Mouse (Mus musculus) lung, embryonic 16.5 days (tissue): ENCODE measurements at regions not wholly inside any gene's neighbourhood (a gene's known extent, or its start where the extent isn't known, plus 50 kb on each side); places are given as distances from the start of the nearest gene placed in this dataset.

Experiments
- ATAC-seq: fragments of 200-750 bp; cut with Nextera tagmentation; 2 replicates; pipeline ENCODE4 v1.8.0; 2017; ENCODE audit warnings: low read depth, mild to moderate bottlenecking, moderate library complexity
- H3K27ac ChIP-seq: fragments of 300-500 bp; sonication (generic); 2 replicates; pipeline ENCODE4 v1.5.1; 2014; ENCODE audit warnings: mild to moderate bottlenecking, control low read depth, low read length
- H3K27me3 ChIP-seq: fragments of 300-500 bp; sonication (generic); 2 replicates; pipeline ENCODE4 v1.6.1; 2014; ENCODE audit warnings: low read depth, low read length, mixed read lengths; ENCODE audit not compliant: control insufficient read depth, insufficient read depth
- H3K36me3 ChIP-seq: fragments of 300-500 bp; sonication (generic); 2 replicates; pipeline ENCODE4 v1.6.1; 2014; ENCODE audit warnings: low read length; ENCODE audit not compliant: control insufficient read depth, insufficient read depth
- H3K4me1 ChIP-seq: fragments of 300-500 bp; sonication (generic); replicated peaks from 2 replicates; pipeline ENCODE4 v1.6.1; 2014; ENCODE audit warnings: low read length, mixed read lengths; ENCODE audit not compliant: control insufficient read depth, insufficient read depth
- H3K4me2 ChIP-seq: fragments of 300-500 bp; sonication (generic); 2 replicates; pipeline ENCODE4 v1.6.1; 2014; ENCODE audit warnings: low read depth, low read length, control low read depth
- H3K4me3 ChIP-seq: fragments of 300-500 bp; sonication (generic); 2 replicates; pipeline ENCODE4 v1.5.1; 2014; ENCODE audit warnings: mild to moderate bottlenecking, low read length, control low read depth
- H3K9ac ChIP-seq: fragments of 300-500 bp; sonication (generic); 2 replicates; pipeline ENCODE4 v1.6.1; 2014; ENCODE audit warnings: low read length, control low read depth
- H3K9me3 ChIP-seq: fragments of 300-500 bp; sonication (generic); 2 replicates; pipeline ENCODE4 v1.6.1; 2016; ENCODE audit warnings: low read length; ENCODE audit not compliant: control insufficient read depth
- WGBS: fragments of 180-500 bp; shearing (Covaris S2); extraction: QIAGEN DNeasy Blood & Tissue Kit; methylation state at CpG from one replicate; pipeline ENCODE4 v1.1.7; 2014; 5-methylcytosine and 5-hydroxymethylcytosine counted together

DNA sequence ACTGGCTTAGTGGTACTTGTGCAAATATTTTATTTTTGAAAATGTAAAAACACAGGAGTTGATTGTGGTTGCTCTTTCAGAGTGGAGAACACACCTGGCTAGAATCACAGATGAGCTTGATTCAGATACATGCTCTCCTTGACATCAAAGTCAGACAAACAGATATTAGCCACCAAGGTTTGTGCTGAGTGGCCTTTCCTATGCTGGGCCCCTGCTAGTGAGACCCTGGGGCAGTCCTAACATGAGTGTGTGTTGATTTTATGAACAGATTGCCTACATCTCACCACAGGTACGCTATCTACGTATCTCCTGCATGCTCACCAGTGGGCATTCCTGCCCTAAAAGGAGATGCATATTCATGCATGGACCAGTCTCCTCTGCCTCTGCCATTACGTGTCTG is 157.5 kb downstream of the Slc38a4 start:
- no peak for ATAC-seq
- no peaks in the 10 kb centered on the region for H3K27me3 ChIP-seq
- H3K4me1 ChIP-seq, result no peaks in the 10 kb centered on the region
- H3K36me3 ChIP-seq, result no peaks in the 10 kb centered on the region
- 0 out of 2 replicates have a peak, but pooled peaks cover 3% of the 10 kb centered on the region for H3K9me3 ChIP-seq
- no peak overlapping the region for H3K4me3 ChIP-seq
- H3K27ac ChIP-seq, result no peak overlapping the region
- H3K9ac ChIP-seq, result no peak overlapping the region
- WGBS, result 81% methylated on average over 3 of the region's 3 CpGs
- H3K4me2 ChIP-seq, result no peak overlapping the region

DNA sequence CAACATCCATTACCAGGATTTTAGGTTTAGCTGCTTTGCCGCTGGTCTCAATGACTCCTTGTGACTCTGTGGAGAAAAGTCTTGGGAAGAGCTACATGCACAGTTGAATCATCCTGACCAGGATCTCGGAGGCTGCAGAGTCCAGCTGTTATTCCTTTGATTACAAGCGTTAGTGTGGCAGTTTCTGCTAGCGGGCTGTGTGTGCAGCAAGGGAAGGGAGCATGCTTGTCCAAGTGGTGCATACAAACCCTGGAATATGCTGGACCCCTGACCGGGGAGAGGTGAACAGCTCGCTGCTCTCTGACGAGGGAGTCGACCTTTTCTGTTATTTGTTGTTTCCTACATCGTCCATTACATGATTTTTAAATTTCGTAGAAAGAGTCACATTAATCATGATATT is 170.9 kb downstream of the Slc38a4 start:
- no peaks in the 10 kb centered on the region for H3K36me3 ChIP-seq
- peak overlapping the region; percentile 22; the same call in 1 of the 2 replicates for H3K27ac ChIP-seq
- H3K4me3 ChIP-seq, result no peak overlapping the region
- H3K9ac ChIP-seq, result no peak overlapping the region
- H3K9me3 ChIP-seq, result no peaks in the 10 kb centered on the region
- H3K27me3 ChIP-seq, result no peaks in the 10 kb centered on the region
- peaks cover 4% of the 10 kb centered on the region; the same call in 1 of the 2 replicates for H3K4me1 ChIP-seq
- no peak overlapping the region for H3K4me2 ChIP-seq
- ATAC-seq, result 0 out of 2 replicates have a peak, but pooled peaks have one; percentile 19
- 48% methylated on average over 10 of the region's 10 CpGs for WGBS

DNA sequence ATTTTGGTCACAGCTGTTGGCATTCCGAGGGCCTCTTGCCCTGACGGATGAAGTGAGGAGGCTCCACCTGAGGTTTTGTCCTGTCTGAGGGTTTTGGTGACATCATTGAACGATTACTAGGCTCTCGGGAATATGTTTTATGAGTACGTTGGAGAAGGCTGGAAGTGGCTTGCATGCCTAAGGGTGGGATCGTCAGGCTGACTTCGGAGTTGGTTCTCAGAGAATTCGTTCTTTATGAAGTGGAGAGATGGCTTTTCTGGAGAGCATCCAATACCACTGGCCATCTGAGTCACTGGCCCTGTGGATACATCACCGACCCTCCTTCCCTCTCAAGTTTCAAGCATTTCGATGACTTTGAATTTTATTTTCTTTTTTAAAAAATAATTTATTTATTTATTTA is 172.0 kb downstream of the Slc38a4 start:
- Histone ChIP-seq H3K9ac (no peak overlapping the region), H3K9me3 (no peaks in the 10 kb centered on the region), H3K36me3 (no peaks in the 10 kb centered on the region), H3K27ac (no peak overlapping the region), H3K4me2 (no peak overlapping the region), H3K4me3 (no peak overlapping the region), H3K27me3 (no peaks in the 10 kb centered on the region), H3K4me1 (peaks cover 4% of the 10 kb centered on the region; the same call in 1 of the 2 replicates)
- WGBS, result 72% methylated on average over 10 of the region's 10 CpGs
- ATAC-seq, result no peak

DNA sequence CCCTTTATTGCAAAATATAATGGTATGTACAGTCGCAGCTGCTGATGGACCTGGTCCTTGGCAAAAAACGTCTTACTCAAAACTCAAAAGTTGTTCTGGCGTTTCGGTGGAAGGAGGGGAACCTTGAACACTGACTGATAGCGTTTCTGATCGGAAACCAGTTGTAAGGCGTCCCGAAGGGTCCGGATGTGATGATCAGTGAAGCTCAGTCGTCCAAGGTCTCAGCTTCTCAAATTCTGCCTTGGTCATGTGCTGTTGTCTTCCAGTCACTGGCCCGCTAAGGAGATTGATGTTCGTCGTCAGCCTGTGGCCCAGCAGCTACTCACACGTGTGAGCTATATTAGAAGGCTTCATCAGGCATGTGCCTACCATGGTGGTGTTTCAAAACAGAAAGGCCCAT is 173.5 kb downstream of the Slc38a4 start:
- Histone ChIP-seq H3K4me2 (no peak overlapping the region), H3K27ac (0 out of 2 replicates have a peak overlapping the region, but pooled peaks have one; percentile 19)
- 61% methylated on average over 14 of the region's 14 CpGs for WGBS

DNA sequence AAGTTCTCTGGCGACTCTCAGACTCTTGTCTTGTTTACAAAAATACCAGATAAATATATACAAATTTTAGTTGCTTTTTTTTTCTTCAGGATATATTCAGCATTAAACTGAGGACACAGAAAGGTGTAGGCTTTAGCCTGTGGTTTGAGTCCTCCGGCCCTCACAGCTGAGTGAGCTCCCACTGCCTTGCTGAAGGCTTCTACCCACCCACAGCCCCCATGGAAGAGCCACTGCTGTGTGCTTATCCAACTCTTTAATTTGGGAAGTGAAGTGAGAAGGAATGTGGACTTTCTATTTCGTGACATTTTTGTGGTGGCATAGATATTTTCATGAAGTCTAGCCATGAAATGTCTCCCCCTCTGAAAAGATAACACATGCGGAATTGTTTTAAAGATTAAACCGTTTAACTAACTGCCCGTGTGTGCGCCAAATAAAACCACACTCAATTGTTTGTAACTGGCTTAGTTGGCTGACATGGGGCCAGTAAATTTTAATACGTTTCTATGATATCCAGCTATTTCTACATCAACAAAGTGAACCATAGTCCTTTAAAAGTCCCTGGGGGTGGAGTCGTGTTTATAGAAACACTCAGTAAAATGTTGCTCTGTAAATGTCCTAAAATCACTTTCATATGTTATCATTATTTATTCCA is 174.1 kb downstream of the Slc38a4 start:
- no peak overlapping the region for H3K4me2 ChIP-seq
- H3K4me1 ChIP-seq, result peaks cover 4% of the 10 kb centered on the region; the same call in 1 of the 2 replicates
- no peak overlapping the region for H3K4me3 ChIP-seq
- H3K36me3 ChIP-seq, result no peaks in the 10 kb centered on the region
- no peaks in the 10 kb centered on the region for H3K27me3 ChIP-seq
- peak; percentile 46 for ATAC-seq
- WGBS, result 43% methylated on average over 9 of the region's 9 CpGs
- H3K27ac ChIP-seq, result peak overlapping the region; percentile 77
- H3K9me3 ChIP-seq, result no peaks in the 10 kb centered on the region
- no peak overlapping the region for H3K9ac ChIP-seq

More for the DNA sequence above, 173.5 kb downstream of the Slc38a4 start:
- no peaks in the 10 kb centered on the region for H3K9me3 ChIP-seq
- no peak overlapping the region for H3K9ac ChIP-seq
- no peak overlapping the region for H3K4me3 ChIP-seq
- peak; percentile 62 for ATAC-seq
- H3K36me3 ChIP-seq, result no peaks in the 10 kb centered on the region
- H3K4me1 ChIP-seq, result peaks cover 4% of the 10 kb centered on the region; the same call in 1 of the 2 replicates
- H3K27me3 ChIP-seq, result no peaks in the 10 kb centered on the region

DNA sequence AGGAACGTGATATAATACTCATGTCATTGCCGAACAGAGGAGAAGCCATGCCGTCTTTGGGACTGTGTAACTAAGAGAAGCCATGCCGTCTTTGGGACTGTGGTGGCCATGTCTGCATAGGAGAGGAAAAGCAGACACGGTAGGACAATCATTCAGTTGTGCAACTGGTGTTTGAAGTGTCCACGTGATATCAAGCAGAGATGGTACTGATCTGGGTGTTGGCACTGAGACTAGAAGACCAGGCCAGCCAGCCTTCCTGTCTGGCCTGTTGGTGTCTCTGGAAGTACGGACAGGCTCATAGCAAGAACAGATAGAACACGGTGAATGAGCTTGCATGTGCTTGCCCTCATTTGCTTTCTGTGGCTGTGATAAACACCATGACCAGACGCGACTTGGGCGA is 175.7 kb downstream of the Slc38a4 start:
- Histone ChIP-seq H3K9ac (no peak overlapping the region), H3K4me3 (no peak overlapping the region), H3K4me2 (no peak overlapping the region), H3K27ac (no peak overlapping the region), H3K36me3 (no peaks in the 10 kb centered on the region), H3K27me3 (no peaks in the 10 kb centered on the region), H3K9me3 (no peaks in the 10 kb centered on the region), H3K4me1 (peaks cover 4% of the 10 kb centered on the region; the same call in 1 of the 2 replicates)
- 89% methylated on average over 11 of the region's 11 CpGs for WGBS
- no peak for ATAC-seq

DNA sequence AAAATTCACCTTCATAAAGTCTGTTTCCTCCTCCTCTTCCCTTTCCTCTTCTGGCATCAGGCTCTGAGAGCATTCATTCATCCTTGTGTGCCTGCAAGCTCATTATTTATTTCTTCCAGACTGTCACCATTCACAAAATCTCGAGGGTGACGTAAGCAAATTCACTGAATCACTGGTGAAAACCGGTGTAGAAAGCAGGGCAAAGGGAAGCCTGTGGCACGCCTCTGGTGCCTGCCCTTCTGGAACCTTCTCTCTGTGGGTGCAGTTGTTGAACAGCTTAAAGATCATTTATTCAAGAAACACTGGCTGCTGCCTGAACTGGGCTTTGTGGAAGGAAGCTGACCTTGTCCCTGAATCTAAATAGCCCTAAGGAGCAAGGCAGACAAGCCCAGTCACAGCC is 177.0 kb downstream of the Slc38a4 start:
- 63% methylated on average over 4 of the region's 4 CpGs for WGBS
- no peak for ATAC-seq

DNA sequence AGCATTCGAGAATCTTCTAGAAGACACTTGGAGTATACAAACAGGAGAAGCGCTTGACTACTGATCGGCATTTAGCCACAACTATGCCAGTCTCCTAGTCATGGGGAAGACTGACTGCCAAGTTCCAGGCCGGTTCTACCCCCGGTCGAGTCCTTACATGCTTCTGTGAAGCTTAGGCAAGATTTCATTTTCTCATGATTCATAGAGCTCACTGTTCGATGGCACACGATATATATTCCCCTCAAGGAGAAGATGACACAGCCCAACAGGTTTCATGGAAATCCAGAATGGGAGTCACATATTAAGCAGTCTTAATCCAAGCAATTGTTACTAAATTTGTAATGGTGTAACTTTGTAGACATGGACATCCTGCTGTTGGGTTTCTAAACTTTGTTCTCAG is 177.8 kb downstream of the Slc38a4 start:
- H3K4me1 ChIP-seq, result peaks cover 11% of the 10 kb centered on the region
- no peak overlapping the region for H3K4me3 ChIP-seq
- no peak for ATAC-seq
- no peaks in the 10 kb centered on the region for H3K27me3 ChIP-seq
- H3K9ac ChIP-seq, result no peak overlapping the region
- no peak overlapping the region for H3K4me2 ChIP-seq
- H3K36me3 ChIP-seq, result no peaks in the 10 kb centered on the region
- H3K9me3 ChIP-seq, result no peaks in the 10 kb centered on the region
- H3K27ac ChIP-seq, result no peak overlapping the region
- WGBS, result 91% methylated on average over 8 of the region's 8 CpGs

More for the DNA sequence above, 177.0 kb downstream of the Slc38a4 start:
- Histone ChIP-seq H3K27me3 (no peaks in the 10 kb centered on the region), H3K36me3 (no peaks in the 10 kb centered on the region), H3K4me2 (no peak overlapping the region), H3K9ac (no peak overlapping the region), H3K9me3 (no peaks in the 10 kb centered on the region), H3K4me1 (peaks cover 7% of the 10 kb centered on the region), H3K27ac (no peak overlapping the region), H3K4me3 (no peak overlapping the region)

DNA sequence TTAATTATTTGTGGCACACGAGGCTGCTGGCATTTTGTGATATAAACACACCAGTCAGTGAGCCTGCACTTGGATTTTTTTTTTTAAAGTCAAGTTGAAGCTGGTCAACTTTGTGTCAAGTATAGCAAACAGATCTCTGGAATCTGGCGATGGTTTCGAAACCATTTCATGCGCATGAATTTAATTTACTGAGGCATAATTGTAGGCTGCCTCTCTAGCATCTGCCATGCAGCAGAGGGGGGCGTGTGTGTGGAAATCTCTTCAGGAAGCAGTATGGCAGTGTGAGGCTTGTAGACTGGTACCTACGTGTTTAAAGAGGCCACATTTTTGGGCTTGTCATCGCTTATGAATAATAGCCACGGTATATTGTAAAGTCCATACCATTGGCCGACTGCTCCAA is 177.7 kb upstream of the Slc38a2 start:
- H3K27ac ChIP-seq, result no peak overlapping the region
- peaks cover 11% of the 10 kb centered on the region for H3K4me1 ChIP-seq
- no peak overlapping the region for H3K4me3 ChIP-seq
- H3K36me3 ChIP-seq, result no peaks in the 10 kb centered on the region
- H3K27me3 ChIP-seq, result no peaks in the 10 kb centered on the region
- no peak for ATAC-seq
- H3K4me2 ChIP-seq, result no peak overlapping the region
- H3K9ac ChIP-seq, result no peak overlapping the region
- no peaks in the 10 kb centered on the region for H3K9me3 ChIP-seq
- WGBS, result 75% methylated on average over 9 of the region's 9 CpGs
